Comparison of ENCODE assay signal across 13 mouse cellular contexts in genomic region chr9:36905452-36905851, GRCm38 (mm10).
DNase-seq lines count a peak whose midpoint lies in the region; ATAC-seq and TF ChIP-seq lines count a peak whose summit lies in the region.
"Had no signal": no experiment of that assay in that cellular context is flagged by ENCODE, and none has a peak within 500 bp of the region (broad histone marks: within the 10 kb centered on the region; RNA-seq: fewer than 3 reads in every experiment).

No protein-coding gene starts in this region.

- H3K4me3 ChIP-seq in midbrain, postnatal 0 days (ENCODE audit: low read depth, low read length): no peak overlapping the region
- no peak overlapping the region for H3K4me3 ChIP-seq in midbrain, embryonic 11.5 days (ENCODE audit: low read depth, low read length)
- no peak overlapping the region for H3K4me3 ChIP-seq in hindbrain, embryonic 14.5 days (replicated peaks; ENCODE audit: low read length)
- H3K4me3 ChIP-seq in myocyte: no peak overlapping the region
- H3K4me3 ChIP-seq: forebrain, embryonic 10.5 days had no signal

- DNase-seq in heart, postnatal 4 days: peak; percentile 61
- DNase-seq in heart, adult 18-20 months: no peak
- DNase-seq in midbrain, postnatal 0 days (ENCODE audit: low spot score): peak; percentile 31
- no peak for DNase-seq in midbrain, embryonic 11.5 days (ENCODE audit: low spot score, missing footprints)
- DNase-seq in hindbrain, embryonic 14.5 days (ENCODE audit: low spot score): peak; percentile 47
- DNase-seq in adrenal gland, postnatal 4 days (ENCODE audit: low spot score in 2 of 2): no peak
- DNase-seq: adrenal gland, postnatal 14 days; cerebellum, adult 11-12 months; embryo, embryonic 11 days; right cerebral cortex, postnatal 14 days had no signal

- H3K27ac ChIP-seq in midbrain, postnatal 0 days (ENCODE audit: low read depth, low read length): no peak overlapping the region
- H3K27ac ChIP-seq in midbrain, embryonic 11.5 days (ENCODE audit: low read depth, low read length): no peak overlapping the region
- no peak overlapping the region for H3K27ac ChIP-seq in hindbrain, embryonic 14.5 days
- H3K27ac ChIP-seq: forebrain, embryonic 10.5 days; kidney, postnatal 0 days had no signal

- H3K9ac ChIP-seq in midbrain, postnatal 0 days (replicated peaks; ENCODE audit: low read length, poor library complexity, severe bottlenecking): no peak overlapping the region
- H3K9ac ChIP-seq in midbrain, embryonic 11.5 days (ENCODE audit: low read length): no peak overlapping the region
- no peak overlapping the region for H3K9ac ChIP-seq in hindbrain, embryonic 14.5 days

- no peaks in the 10 kb centered on the region for H3K27me3 ChIP-seq in midbrain, postnatal 0 days (ENCODE audit: insufficient read depth, low read length)
- no peaks in the 10 kb centered on the region for H3K27me3 ChIP-seq in midbrain, embryonic 11.5 days (ENCODE audit: control insufficient read depth, insufficient read depth, low read length)
- no peaks in the 10 kb centered on the region for H3K27me3 ChIP-seq in hindbrain, embryonic 14.5 days (ENCODE audit: control insufficient read depth, insufficient read depth, low read length)
- H3K27me3 ChIP-seq in myocyte (ENCODE audit: control insufficient read depth, insufficient read depth, insufficient read length): no peaks in the 10 kb centered on the region

- TF ChIP-seq CTCF in midbrain, postnatal 0 days (IDR thresholded peaks at IDR 0.05): no peak

- no peaks in the 10 kb centered on the region for H3K4me1 ChIP-seq in midbrain, postnatal 0 days (ENCODE audit: insufficient read depth, low read length)
- H3K4me1 ChIP-seq in midbrain, embryonic 11.5 days (ENCODE audit: control insufficient read depth, insufficient read depth, low read length): no peaks in the 10 kb centered on the region
- peaks cover 3% of the 10 kb centered on the region; the same call in 1 of the 2 replicates for H3K4me1 ChIP-seq in hindbrain, embryonic 14.5 days (replicated peaks; ENCODE audit: control insufficient read depth, insufficient read depth, low read length)

- no peak for ATAC-seq in midbrain, postnatal 0 days (ENCODE audit: low FRiP score)
- no peak for ATAC-seq in midbrain, embryonic 11.5 days (ENCODE audit: low FRiP score)
- peak; percentile 58; the same call in 1 of the 2 replicates for ATAC-seq in hindbrain, embryonic 14.5 days (ENCODE audit: low FRiP score)

- 76% methylated on average over 4 of the region's 4 CpGs for WGBS in midbrain, postnatal 0 days
- 83% methylated on average over 4 of the region's 4 CpGs for WGBS in midbrain, embryonic 11.5 days
- 60% methylated on average over 4 of the region's 4 CpGs for WGBS in hindbrain, embryonic 14.5 days

- no peak overlapping the region for H3K4me2 ChIP-seq in midbrain, postnatal 0 days (ENCODE audit: low read depth, low read length, poor library complexity, severe bottlenecking)
- no peak overlapping the region for H3K4me2 ChIP-seq in midbrain, embryonic 11.5 days
- no peak overlapping the region for H3K4me2 ChIP-seq in hindbrain, embryonic 14.5 days (replicated peaks)
- H3K4me2 ChIP-seq in myocyte (ENCODE audit: low read depth): no peak overlapping the region

- no peaks in the 10 kb centered on the region for H3K9me3 ChIP-seq in midbrain, postnatal 0 days (ENCODE audit: low read length)
- no peaks in the 10 kb centered on the region for H3K9me3 ChIP-seq in midbrain, embryonic 11.5 days (ENCODE audit: control insufficient read depth, low read length)
- no peaks in the 10 kb centered on the region for H3K9me3 ChIP-seq in hindbrain, embryonic 14.5 days (ENCODE audit: control insufficient read depth, low read length)
- H3K9me3 ChIP-seq: forebrain, embryonic 10.5 days had no signal

- no peak for TF ChIP-seq POLR2A in myocyte (IDR thresholded peaks at IDR 0.05; ENCODE audit: insufficient read length, low read depth)

- no peaks in the 10 kb centered on the region for H3K79me2 ChIP-seq in myocyte (ENCODE audit: control insufficient read depth, insufficient read depth)

- 0 out of 2 replicates have a peak, but pooled peaks cover 2% of the 10 kb centered on the region for H3K36me3 ChIP-seq in midbrain, postnatal 0 days (ENCODE audit: insufficient read depth, low read length)
- peaks cover 4% of the 10 kb centered on the region; the same call in 1 of the 2 replicates for H3K36me3 ChIP-seq in midbrain, embryonic 11.5 days (ENCODE audit: control insufficient read depth, insufficient read depth, low read length)
- peaks cover 6% of the 10 kb centered on the region; the same call in 1 of the 2 replicates for H3K36me3 ChIP-seq in hindbrain, embryonic 14.5 days (replicated peaks; ENCODE audit: control insufficient read depth, insufficient read depth)
- H3K36me3 ChIP-seq in myocyte (ENCODE audit: control insufficient read depth, insufficient read depth): peaks cover 4% of the 10 kb centered on the region

- no peak overlapping the region for H3ac ChIP-seq in myocyte (ENCODE audit: control insufficient read depth, insufficient read length)

TF ChIP-seq in myocyte, 11 proteins besides CTCF, POLR2A, EP300 and RAD21:
- TF ChIP-seq MAX (IDR thresholded peaks at IDR 0.05; ENCODE audit: low read depth) (no peak), MYOD1 (IDR thresholded peaks at IDR 0.05; ENCODE audit: control insufficient read depth in 1 of 3, insufficient read length in 2 of 3, low read depth in 2 of 3) (peak in 2 of 3 experiments; percentile 68 to 77), SRF (IDR thresholded peaks at IDR 0.05; ENCODE audit: control insufficient read depth, insufficient read length, low read depth) (no peak), TCF12 (IDR thresholded peaks at IDR 0.05; ENCODE audit: insufficient read depth, poor library complexity, severe bottlenecking) (no peak), MYOG (IDR thresholded peaks at IDR 0.05; ENCODE audit: control insufficient read depth in 1 of 3, insufficient read depth in 1 of 3, insufficient read length in 2 of 3, low read depth in 2 of 3) (peak in 1 of 3 experiments; percentile 49), POLR2AphosphoS2 (IDR thresholded peaks at IDR 0.05; ENCODE audit: insufficient read length, low read depth) (no peak)

Comparison
In these comparisons a context has a peak if more than half of its experiments do, and no peak if none do; other contexts are left out.
1. DNase-seq: peak in heart, postnatal 4 days (single experiment), midbrain, postnatal 0 days (single experiment) and hindbrain, embryonic 14.5 days (single experiment); none in heart, adult 18-20 months (0 of 2), midbrain, embryonic 11.5 days (single experiment) and adrenal gland, postnatal 4 days (0 of 2).